Mouse (Mus musculus) kidney, adult 9 months (tissue): ENCODE data around the gene Ptk6.
A peak's percentile ranks its signal among the peaks of the same experiment; 100 is the strongest.
"Not testable (repeated sequence)": the region's sequence is repeated elsewhere in the genome, so short reads cannot be mapped to it uniquely, and the experiment has no call there.

ENCODE experiments used
- DNase-seq: peaks from one replicate; pipeline ENCODE4 v3.0.0; 2022

The Ptk6 gene

GRCm38 (mm10) chr2:181218881-181219485 is 16.4 kb upstream of the Ptk6 start:
- no peak for DNase-seq

GRCm38 (mm10) chr2:181216037-181216436 is 13.4 kb upstream of the Ptk6 start:
- no peak for DNase-seq

GRCm38 (mm10) chr2:181213021-181213445 is 10.4 kb upstream of the Ptk6 start, which contains the start of gene Srms:
Gene Srms, minus strand, starts transcription at chr2:181213185.
- peak; percentile 59 for DNase-seq

- no peak for DNase-seq
Measured at GRCm38 (mm10) chr2:181212389-181213020, 9.9 kb upstream of the Ptk6 start.

GRCm38 (mm10) chr2:181206118-181206517 is 3.5 kb upstream of the Ptk6 start:
- DNase-seq = no peak

- no peak for DNase-seq
Measured at GRCm38 (mm10) chr2:181205678-181206077, 3.1 kb upstream of the Ptk6 start.

- DNase-seq = no peak
Measured at GRCm38 (mm10) chr2:181202886-181203285, 297 bp upstream of the Ptk6 start.

- no peak for DNase-seq
Measured at GRCm38 (mm10) chr2:181201606-181202005, 983 bp downstream of the Ptk6 start.

GRCm38 (mm10) chr2:181196628-181197300 is 5.8 kb downstream of the Ptk6 start:
- DNase-seq = peak; percentile 80

GRCm38 (mm10) chr2:181193044-181193443 is 9.5 kb downstream of the Ptk6 start:
- no peak for DNase-seq

GRCm38 (mm10) chr2:181191936-181192335 is 10.7 kb downstream of the Ptk6 start:
- DNase-seq = no peak

GRCm38 (mm10) chr2:181191385-181191784 is 11.2 kb downstream of the Ptk6 start:
- DNase-seq = not testable (repeated sequence)

- no peak for DNase-seq
Measured at GRCm38 (mm10) chr2:181189321-181189720, 13.3 kb downstream of the Ptk6 start.

- peak; percentile 27 for DNase-seq
Measured at GRCm38 (mm10) chr2:181188681-181189080, 13.9 kb downstream of the Ptk6 start.

- peak; percentile 97 for DNase-seq
Measured at GRCm38 (mm10) chr2:181187121-181188000, 15.2 kb downstream of the Ptk6 start, which contains the start of gene Ppdpf. Gene Ppdpf, plus strand, starts transcription at chr2:181187247.

- peak; percentile 92 for DNase-seq
Measured at GRCm38 (mm10) chr2:181186635-181187034, 16.0 kb downstream of the Ptk6 start.

GRCm38 (mm10) chr2:181180898-181181297 is 21.7 kb downstream of the Ptk6 start:
- no peak for DNase-seq

GRCm38 (mm10) chr2:181178471-181178870 is 24.1 kb downstream of the Ptk6 start:
- no peak for DNase-seq

GRCm38 (mm10) chr2:181178015-181178414 is 24.6 kb downstream of the Ptk6 start:
- DNase-seq = no peak

- DNase-seq = no peak
Measured at GRCm38 (mm10) chr2:181174646-181175045, 27.9 kb downstream of the Ptk6 start.

GRCm38 (mm10) chr2:181166469-181166868 is 36.1 kb downstream of the Ptk6 start:
- DNase-seq = no peak

- no peak for DNase-seq
Measured at GRCm38 (mm10) chr2:181160821-181161220, 41.8 kb downstream of the Ptk6 start.

GRCm38 (mm10) chr2:181159771-181160170 is 42.8 kb downstream of the Ptk6 start:
- DNase-seq = no peak
